Mouse (Mus musculus): Measurements from ENCODE around the gene Unc5b. TPM values are rescaled to one million over a fixed set of nuclear protein-coding genes. Genes with fewer than 3 reads are reported as not detected.

Unc5b gene
- polyA plus RNA-seq, 1 experiment from 2014 or later, result 0.70 TPM

- no peak for DNase-seq (ENCODE audit: low spot score)
Observed at GRCm38 (mm10) chr10:60726896-60727295, 104.5 kb downstream of the Unc5b start.

GRCm38 (mm10) chr10:60724496-60724895 lies 106.9 kb downstream of the Unc5b start:
- no peak for DNase-seq (ENCODE audit: low spot score)

- peak; percentile 51 for DNase-seq (ENCODE audit: low spot score)
Observed at GRCm38 (mm10) chr10:60723345-60723744, 108.0 kb downstream of the Unc5b start.

- no peak for DNase-seq (ENCODE audit: low spot score)
Observed at GRCm38 (mm10) chr10:60721640-60722039, 109.7 kb downstream of the Unc5b start.

DNA sequence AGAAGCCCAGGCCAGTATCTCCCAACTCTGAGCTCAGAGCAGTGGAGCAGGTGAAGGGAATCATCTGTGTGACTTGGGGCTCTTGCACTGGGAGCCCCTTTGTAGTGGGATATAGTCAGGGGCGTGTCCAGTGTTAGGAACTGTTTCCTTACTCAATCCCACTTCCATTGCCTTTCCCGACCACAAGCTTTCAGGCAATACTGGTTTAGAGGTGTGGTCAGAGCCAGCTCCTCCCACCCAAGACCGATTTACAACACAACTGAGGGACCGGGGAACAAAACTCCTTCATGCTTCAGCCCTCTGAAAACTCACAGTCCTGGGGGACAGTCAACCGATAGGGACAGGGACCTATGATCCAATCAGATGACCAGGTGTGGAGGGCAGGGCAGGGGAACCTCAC lies 110.9 kb downstream of the Unc5b start:
- DNase-seq (ENCODE audit: low spot score), result no peak

- no peak for DNase-seq (ENCODE audit: low spot score)
Observed at GRCm38 (mm10) chr10:60718491-60718890, 112.9 kb downstream of the Unc5b start.

- DNase-seq (ENCODE audit: low spot score), result no peak
Observed at GRCm38 (mm10) chr10:60716449-60716848, 114.9 kb downstream of the Unc5b start.

Other genes with a start within 250 kb of the Unc5b start
- 2.7 and 3.1 TPM in 2 replicates for gene Cdh23, start 135.1 kb downstream of the Unc5b start, polyA plus RNA-seq (2015; fragmentation: Nextera tagmentation; extraction: Ambion mirVana)
- 21.9 and 22.5 TPM in 2 replicates for gene Slc29a3, start 78.8 kb downstream of the Unc5b start, polyA plus RNA-seq (2015; fragmentation: Nextera tagmentation; extraction: Ambion mirVana)